Mouse (Mus musculus) cortical plate, adult 2 months (tissue): ENCODE measurements around the gene Gm13889.

Experiments used
- CTCF ChIP-seq: fragments of 200-500 bp; IDR thresholded peaks from 2 replicates; pipeline ENCODE4 v1.5.1; 2011; ENCODE audit warnings: mild to moderate bottlenecking, control low read depth, low read length; ENCODE audit not compliant: insufficient read depth; ENCODE audit errors: extremely low read depth
- POLR2A ChIP-seq: fragments of 200-500 bp; IDR thresholded peaks from 2 replicates; pipeline ENCODE4 v1.6.1; 2011; ENCODE audit warnings: mild to moderate bottlenecking, low read length, control low read depth; ENCODE audit not compliant: insufficient read depth; ENCODE audit errors: extremely low read depth

- TF ChIP-seq POLR2A (no peak), CTCF (no peak)
These were observed 25.6 kb upstream of the Gm13889 start for GRCm38 (mm10) chr2:93982457-93983235.
